Mouse (Mus musculus) ES-E14 (cell line): ENCODE measurements around the gene Kpna7. TPM values are rescaled to one million over a fixed set of nuclear protein-coding genes. Genes with fewer than 3 reads are reported as not detected.
A peak's percentile ranks its signal among the peaks of the same experiment; 100 is the strongest.
"Not testable (repeated sequence)": the region's sequence is repeated elsewhere in the genome, so short reads cannot be mapped to it uniquely, and the experiment has no call there.

Experiments used
- DNase-seq: peaks from one replicate; pipeline ENCODE4 v3.0.0-alpha.2; 2013; ENCODE audit warnings: low read depth, low spot score
- H3K27ac ChIP-seq: 2 replicates; pipeline ENCODE4 v1.5.1; 2012; ENCODE audit warnings: low read depth, mild to moderate bottlenecking, low read length, moderate library complexity, mixed read lengths; ENCODE audit not compliant: poor library complexity, insufficient read depth, severe bottlenecking
- H3K36me3 ChIP-seq: 2 replicates; pipeline ENCODE4 v1.6.1; 2012; ENCODE audit warnings: mild to moderate bottlenecking, low read length, moderate library complexity, mixed read lengths; ENCODE audit not compliant: control insufficient read depth, poor library complexity, insufficient read depth, severe bottlenecking
- H3K4me1 ChIP-seq, 2 experiments: fragments of 150-350 bp in 1 of 2; sonication (generic) in 1 of 2; 2 replicates each; pipeline ENCODE4 v1.6.1; 2012; ENCODE audit warnings: low read length in 2 of 2, mild to moderate bottlenecking in 1 of 2, mixed read lengths in 1 of 2; ENCODE audit not compliant: control insufficient read depth in 2 of 2, insufficient read depth in 2 of 2, poor library complexity in 1 of 2
- H3K4me3 ChIP-seq, 2 experiments: fragments of 150-350 bp in 1 of 2; sonication (generic) in 1 of 2; 2 replicates each; pipeline ENCODE4 v1.5.1; 2012; ENCODE audit warnings: low read length in 2 of 2, low read depth in 1 of 2, mild to moderate bottlenecking in 1 of 2, mixed read lengths in 1 of 2; ENCODE audit not compliant: insufficient read depth in 1 of 2, poor library complexity in 1 of 2, severe bottlenecking in 1 of 2
- H3K9ac ChIP-seq: 2 replicates; pipeline ENCODE4 v1.6.1; 2012; ENCODE audit warnings: low read depth, mild to moderate bottlenecking, low read length, mixed read lengths; ENCODE audit not compliant: poor library complexity, insufficient read depth, severe bottlenecking
- H3K9me3 ChIP-seq: fragments of 150-350 bp; sonication (generic); 2 replicates; pipeline ENCODE4 v1.6.1; 2012; ENCODE audit warnings: low read depth, mild to moderate bottlenecking, low read length; ENCODE audit not compliant: control insufficient read depth, insufficient read depth
- CHD2 ChIP-seq: IDR thresholded peaks from 2 replicates; pipeline ENCODE4 v1.6.1; 2014; ENCODE audit warnings: mild to moderate bottlenecking, low read depth, low read length, inconsistent platforms
- HCFC1 ChIP-seq: IDR thresholded peaks from 2 replicates; pipeline ENCODE4 v1.6.1; 2012; ENCODE audit warnings: low read length, inconsistent platforms, borderline replicate concordance; ENCODE audit not compliant: insufficient read depth
- MAFK ChIP-seq: IDR thresholded peaks from 2 replicates; pipeline ENCODE4 v1.6.1; 2014; ENCODE audit warnings: mild to moderate bottlenecking, low read depth, low read length, inconsistent platforms; ENCODE audit not compliant: insufficient read depth
- ZC3H11A ChIP-seq: IDR thresholded peaks from 2 replicates; pipeline ENCODE4 v1.6.1; 2012; ENCODE audit warnings: low read depth, mild to moderate bottlenecking, inconsistent platforms, low read length, borderline replicate concordance
- ZNF384 ChIP-seq: IDR thresholded peaks from 2 replicates; pipeline ENCODE4 v1.6.1; 2012; ENCODE audit warnings: low read depth, low read length, inconsistent platforms
- in situ Hi-C, 2 experiments: fragments of 600-800 bp; cut with MboI; formaldehyde crosslinking; loops; one replicate each; pipeline ENCODE4 v1.15.1; 2025; ENCODE audit warnings: low sequenced_read_pairs in 2 of 2, inconsistent platforms in 1 of 2; ENCODE audit not compliant: unreplicated experiment in 2 of 2
- total RNA-seq: library from RNA; depleted of rRNA; stranded (reverse); fragments of 300-350 nt; gene quantifications from 2 replicates; pipeline ENCODE4 v1.2.3, GENCODE M21; 2012

Kpna7 gene
- total RNA-seq, 1 experiment: 0.58 TPM

DNA sequence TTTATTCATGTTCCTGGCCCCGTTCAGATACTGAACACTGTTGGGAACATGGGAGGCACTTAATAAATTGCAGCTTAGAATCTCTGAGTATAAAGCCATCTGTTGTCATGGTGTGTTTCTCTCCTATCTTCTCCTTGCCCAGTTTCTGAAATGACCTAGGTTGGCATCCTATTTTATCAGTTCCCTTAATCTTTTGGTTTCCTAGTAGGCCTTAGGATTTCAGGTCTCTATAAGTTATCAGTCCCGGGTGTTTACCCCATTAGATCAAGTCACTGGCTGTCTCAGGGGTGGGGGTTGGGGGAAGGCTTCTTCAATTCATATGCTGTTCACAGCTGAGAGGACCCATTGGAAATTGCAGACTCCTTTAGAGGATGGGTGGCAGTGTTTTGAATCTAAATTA is 992 bp upstream of the Kpna7 start:
- no peak for DNase-seq
- H3K4me1 ChIP-seq: peaks cover 2 to 3% of the 10 kb centered on the region in 2 experiments; a peak in 2 of 4 replicates
- no peak overlapping the region; a peak in 1 of 4 replicates for H3K4me3 ChIP-seq
- no peak overlapping the region for H3K27ac ChIP-seq
- H3K36me3 ChIP-seq: no peaks in the 10 kb centered on the region
- no peaks in the 10 kb centered on the region for H3K9me3 ChIP-seq
- no peak overlapping the region; the same call in 1 of the 2 replicates for H3K9ac ChIP-seq
- TF ChIP-seq MAFK (no peak), CHD2 (no peak), ZNF384 (no peak), HCFC1 (no peak), ZC3H11A (no peak)
- in situ Hi-C loops: no loop called here

DNA sequence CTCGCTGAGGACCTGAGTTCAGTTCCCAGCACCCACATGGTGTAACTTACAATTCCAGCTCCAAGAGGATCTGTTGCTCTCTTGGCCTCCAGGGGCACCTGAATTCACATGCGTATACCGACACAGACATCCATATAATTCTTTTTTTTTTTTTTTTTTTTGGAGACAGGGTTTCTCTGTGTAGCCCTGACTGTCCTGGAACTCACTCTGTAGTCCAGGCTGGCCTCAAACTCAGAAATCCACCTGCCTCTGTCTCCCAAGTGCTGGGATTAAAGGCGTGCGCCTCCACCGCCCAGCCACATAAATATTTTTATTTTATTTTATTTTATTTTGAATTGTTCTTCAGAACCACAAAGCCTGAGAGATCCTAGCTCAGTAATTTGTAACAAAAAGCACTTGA is 629 bp downstream of the Kpna7 start:
- Histone ChIP-seq H3K9ac (peak overlapping the region; percentile 75), H3K4me3 (peak overlapping the region; percentile 27 to 64)
- H3K4me1 ChIP-seq, H3K36me3 ChIP-seq, H3K27ac ChIP-seq, in situ Hi-C loops, H3K9me3 ChIP-seq, DNase-seq: not testable (repeated sequence)

- Histone ChIP-seq H3K36me3 (no peaks in the 10 kb centered on the region), H3K27ac (no peak overlapping the region), H3K4me3 (no peak overlapping the region), H3K4me1 (peaks cover 2 to 3% of the 10 kb centered on the region in 2 experiments; a peak in 2 of 4 replicates), H3K9me3 (no peaks in the 10 kb centered on the region), H3K9ac (no peak overlapping the region)
- DNase-seq: no peak
- TF ChIP-seq CHD2 (no peak), MAFK (no peak), ZNF384 (no peak), HCFC1 (no peak), ZC3H11A (no peak)
- in situ Hi-C loops: no loop called here
Measured at GRCm38 (mm10) chr5:145081866-145082613, 1.8 kb downstream of the Kpna7 start.

DNA sequence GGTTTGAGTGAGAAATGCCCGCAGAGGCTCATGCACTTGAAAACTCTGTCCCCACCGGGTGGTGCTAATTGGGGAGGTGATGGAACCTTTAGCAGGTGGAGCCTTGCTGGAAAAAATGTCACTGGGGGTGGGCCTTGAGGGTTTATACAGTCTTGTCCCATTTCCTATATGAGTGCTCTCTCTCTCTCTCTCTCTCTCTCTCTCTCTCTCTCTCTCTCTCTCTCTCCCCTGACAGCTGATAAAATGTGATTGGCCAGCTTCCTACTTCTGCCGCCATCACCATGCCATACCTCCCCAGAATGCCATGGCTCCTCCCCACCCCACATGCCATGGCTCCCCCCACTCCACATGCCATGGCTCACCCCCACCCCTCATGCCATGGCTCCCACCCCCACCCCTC is 8.7 kb downstream of the Kpna7 start:
- H3K4me1 ChIP-seq: no peaks in the 10 kb centered on the region
- H3K27ac ChIP-seq: no peak overlapping the region
- no peak overlapping the region for H3K4me3 ChIP-seq
- in situ Hi-C loops: no loop called here
- no peaks in the 10 kb centered on the region for H3K9me3 ChIP-seq
- TF ChIP-seq MAFK: no peak
- no peak for TF ChIP-seq CHD2
- no peak for TF ChIP-seq ZNF384
- TF ChIP-seq HCFC1: no peak
- TF ChIP-seq ZC3H11A: no peak
- no peak for DNase-seq
- no peaks in the 10 kb centered on the region for H3K36me3 ChIP-seq
- H3K9ac ChIP-seq: no peak overlapping the region

GRCm38 (mm10) chr5:145071342-145071741 is 12.5 kb downstream of the Kpna7 start:
- in situ Hi-C loops: loop anchor here in 1 of 2 experiments (5.0 kb wide), 1 partner anchor 69 kb away; no protein-coding TSS in a partner anchor
- DNase-seq: peak; percentile 79
- no peak for TF ChIP-seq ZC3H11A
- TF ChIP-seq ZNF384: no peak
- TF ChIP-seq MAFK: no peak
- Histone ChIP-seq H3K9me3 (no peaks in the 10 kb centered on the region), H3K27ac (no peak overlapping the region), H3K36me3 (no peaks in the 10 kb centered on the region), H3K4me3 (no peak overlapping the region), H3K9ac (no peak overlapping the region), H3K4me1 (0 out of 4 replicates have a peak, but pooled peaks cover 0 to 3% of the 10 kb centered on the region in 2 experiments)
